Mouse (Mus musculus): Measurements from ENCODE around the gene Cd164. TPM values are rescaled to one million over a fixed set of nuclear protein-coding genes. Genes with fewer than 3 reads are reported as not detected.
A peak's percentile ranks its signal among the peaks of the same experiment; 100 is the strongest.

Cd164 gene
- polyA plus RNA-seq, 1 experiment from 2014 or later = 225 TPM

DNA sequence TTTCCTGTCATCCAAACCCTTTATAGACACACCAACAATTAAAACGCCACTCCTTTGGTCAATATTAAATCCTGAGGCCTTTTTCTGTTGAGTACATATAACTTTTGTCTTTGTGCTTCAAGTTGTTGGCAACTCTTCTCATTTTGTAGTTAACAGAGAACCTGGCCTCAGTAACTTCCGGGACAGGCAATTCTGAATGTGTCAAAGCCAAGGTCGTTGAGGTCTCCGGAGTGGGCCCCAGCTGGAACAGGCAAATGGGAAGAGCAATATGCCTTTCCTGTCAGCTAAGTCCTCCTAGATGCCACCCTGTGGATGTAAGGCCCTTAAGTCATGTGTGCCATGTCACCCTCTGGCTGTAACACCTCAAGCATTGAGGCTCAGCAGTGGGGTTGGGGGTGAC lies 61.2 kb downstream of the Cd164 start:
- Histone ChIP-seq H3K9ac (ENCODE audit: low read length) (no peak overlapping the region), H3K27ac (replicated peaks in 1 of 2; ENCODE audit: control insufficient read depth in 1 of 2, insufficient read depth in 1 of 2, low read depth in 2 of 2, low read length in 2 of 2) (peak overlapping the region; percentile 73 to 84), H3K4me2 (ENCODE audit: low read length) (no peak overlapping the region), H3K4me1 (ENCODE audit: control insufficient read depth in 2 of 2, insufficient read depth in 2 of 2, low read length in 2 of 2) (peaks cover 12 to 18% of the 10 kb centered on the region in 2 experiments), H3K4me3 (ENCODE audit: control insufficient read depth in 1 of 2, insufficient read depth in 1 of 2, low read depth in 1 of 2, low read length in 2 of 2) (no peak overlapping the region), H3K9me3 (ENCODE audit: control insufficient read depth, low read length) (no peaks in the 10 kb centered on the region), H3K36me3 (ENCODE audit: control insufficient read depth, insufficient read depth, low read length) (no peaks in the 10 kb centered on the region), H3K27me3 (ENCODE audit: control insufficient read depth, insufficient read depth, low read length) (no peaks in the 10 kb centered on the region)
- 44% methylated on average over 4 of the region's 4 CpGs for WGBS
- no peak for ATAC-seq (ENCODE audit: insufficient number of reproducible peaks, insufficient read depth, low FRiP score, low read depth)

Other genes with a start within 250 kb of the Cd164 start
- 57.2 and 64.9 TPM in 2 replicates for gene Fig4, start 216.2 kb upstream of the Cd164 start, polyA plus RNA-seq (2014; fragmentation: Nextera tagmentation; extraction: Ambion mirVana)
- 0.18 and 0.19 TPM in 2 replicates for gene Ak9, start 215.4 kb upstream of the Cd164 start, polyA plus RNA-seq (2014; fragmentation: Nextera tagmentation; extraction: Ambion mirVana)
- gene Zbtb24, start 69.0 kb upstream of the Cd164 start, polyA plus RNA-seq (2014; fragmentation: Nextera tagmentation; extraction: Ambion mirVana) = 11.7 and 12.7 TPM in 2 replicates
- 31.8 and 32.1 TPM in 2 replicates for gene Mical1, start 43.1 kb upstream of the Cd164 start, polyA plus RNA-seq (2014; fragmentation: Nextera tagmentation; extraction: Ambion mirVana)
- gene Smpd2, start 29.0 kb upstream of the Cd164 start, polyA plus RNA-seq (2014; fragmentation: Nextera tagmentation; extraction: Ambion mirVana) = 51.1 and 54.0 TPM in 2 replicates
- gene Ppil6, start 29.0 kb upstream of the Cd164 start, polyA plus RNA-seq (2014; fragmentation: Nextera tagmentation; extraction: Ambion mirVana) = 1.8 and 2.3 TPM in 2 replicates
- 0.20 and 0.46 TPM in 2 replicates for gene Ccdc162, start 197.2 kb downstream of the Cd164 start, polyA plus RNA-seq (2014; fragmentation: Nextera tagmentation; extraction: Ambion mirVana)

Measured in heart, embryonic 14.5 days (tissue).